ENCODE assay signal across 8 mouse cellular contexts in genomic region chr19:38836084-38836437, GRCm38 (mm10). TPM values are rescaled to one million over a fixed set of nuclear protein-coding genes. Genes with fewer than 3 reads are reported as not detected.
DNase-seq lines count a peak whose midpoint lies in the region; ATAC-seq and TF ChIP-seq lines count a peak whose summit lies in the region.

No protein-coding gene starts in this region.

- no peak for DNase-seq in kidney, adult 8-10 months
- no peak for DNase-seq in spleen, postnatal 36 days (ENCODE audit: low spot score in 2 of 2)
- DNase-seq in layer of hippocampus, postnatal 36 days: no peak
- DNase-seq in testis, postnatal 10 days (ENCODE audit: low spot score): no peak

- no peak for TF ChIP-seq POLR2A in bone marrow macrophage, adult 2 months (IDR thresholded peaks at IDR 0.05; ENCODE audit: borderline replicate concordance, low read depth, low read length)

- H3K27me3 ChIP-seq in kidney, embryonic 14.5 days (ENCODE audit: control insufficient read depth, insufficient read depth, low read length): no peaks in the 10 kb centered on the region
- no peaks in the 10 kb centered on the region for H3K27me3 ChIP-seq in hindbrain, embryonic 13.5 days
- H3K27me3 ChIP-seq in midbrain, embryonic 13.5 days: no peaks in the 10 kb centered on the region

- ATAC-seq in kidney, embryonic 14.5 days (ENCODE audit: low FRiP score, low TSS enrichment): no peak; the same call in 1 of the 2 replicates
- peak; percentile 0; the same call in 1 of the 2 replicates for ATAC-seq in hindbrain, embryonic 13.5 days (ENCODE audit: low FRiP score)
- peak; percentile 2 for ATAC-seq in midbrain, embryonic 13.5 days

- no peak for TF ChIP-seq CTCF in bone marrow macrophage, adult 2 months (IDR thresholded peaks at IDR 0.05; ENCODE audit: low read depth, low read length)

- H3K4me1 ChIP-seq in kidney, embryonic 14.5 days (ENCODE audit: control insufficient read depth, insufficient read depth, low read length): no peaks in the 10 kb centered on the region
- H3K4me1 ChIP-seq in bone marrow macrophage, adult 2 months (ENCODE audit: control insufficient read depth, insufficient read depth, low read length): peaks cover 3% of the 10 kb centered on the region; the same call in 1 of the 2 replicates
- peaks cover 29% of the 10 kb centered on the region for H3K4me1 ChIP-seq in hindbrain, embryonic 13.5 days (replicated peaks)
- peaks cover 13% of the 10 kb centered on the region for H3K4me1 ChIP-seq in midbrain, embryonic 13.5 days (replicated peaks)

- H3K4me3 ChIP-seq in kidney, embryonic 14.5 days (ENCODE audit: low read length): peak overlapping the region; percentile 87
- H3K4me3 ChIP-seq in bone marrow macrophage, adult 2 months (ENCODE audit: insufficient read depth, low read length): peak overlapping the region; percentile 87
- H3K4me3 ChIP-seq in hindbrain, embryonic 13.5 days: peak overlapping the region; percentile 88
- peak overlapping the region; percentile 81 for H3K4me3 ChIP-seq in midbrain, embryonic 13.5 days (replicated peaks)

- H3K9me3 ChIP-seq in kidney, embryonic 14.5 days (ENCODE audit: control insufficient read depth, low read length): no peaks in the 10 kb centered on the region
- no peaks in the 10 kb centered on the region for H3K9me3 ChIP-seq in hindbrain, embryonic 13.5 days
- H3K9me3 ChIP-seq in midbrain, embryonic 13.5 days: no peaks in the 10 kb centered on the region

- H3K36me3 ChIP-seq in kidney, embryonic 14.5 days (ENCODE audit: control insufficient read depth, insufficient read depth, low read length): no peaks in the 10 kb centered on the region
- H3K36me3 ChIP-seq in hindbrain, embryonic 13.5 days: no peaks in the 10 kb centered on the region
- H3K36me3 ChIP-seq in midbrain, embryonic 13.5 days: no peaks in the 10 kb centered on the region

- H3K4me2 ChIP-seq in kidney, embryonic 14.5 days (replicated peaks; ENCODE audit: low read depth, low read length): peak overlapping the region; percentile 57
- H3K4me2 ChIP-seq in hindbrain, embryonic 13.5 days: peak overlapping the region; percentile 57
- peak overlapping the region; percentile 62 for H3K4me2 ChIP-seq in midbrain, embryonic 13.5 days (replicated peaks)

- WGBS in kidney, embryonic 14.5 days: 28% methylated on average over 10 of the region's 10 CpGs
- WGBS in hindbrain, embryonic 13.5 days: 26% methylated on average over 10 of the region's 10 CpGs
- WGBS in midbrain, embryonic 13.5 days: 28% methylated on average over 10 of the region's 10 CpGs

- peak overlapping the region; percentile 85 for H3K9ac ChIP-seq in kidney, embryonic 14.5 days (ENCODE audit: low read depth, low read length)
- H3K9ac ChIP-seq in hindbrain, embryonic 13.5 days: peak overlapping the region; percentile 92
- peak overlapping the region; percentile 84; the same call in 1 of the 2 replicates for H3K9ac ChIP-seq in midbrain, embryonic 13.5 days (replicated peaks)

- H3K27ac ChIP-seq in kidney, embryonic 14.5 days (ENCODE audit: low read depth, low read length): no peak overlapping the region
- H3K27ac ChIP-seq in bone marrow macrophage, adult 2 months (ENCODE audit: insufficient read depth, low read depth, low read length): peak overlapping the region; percentile 20
- peak overlapping the region; percentile 96; the same call in 1 of the 2 replicates for H3K27ac ChIP-seq in hindbrain, embryonic 13.5 days
- H3K27ac ChIP-seq in midbrain, embryonic 13.5 days: peak overlapping the region; percentile 94

RNA-seq across cellular contexts. Expression of gene Tbc1d12, which starts 0.3 kb away (rescaled TPM):
- 2.6 and 3.9 TPM in 2 replicates for polyA plus RNA-seq in kidney, embryonic 14.5 days (2014; fragmentation: Nextera tagmentation; extraction: Ambion mirVana)
- polyA plus RNA-seq in bone marrow macrophage, adult 2 months (2012; ENCODE audit: insufficient read depth, insufficient read length, missing spikeins): 3.8 and 4.5 TPM in 2 replicates
- polyA plus RNA-seq in hindbrain, embryonic 13.5 days (2015; fragmentation: Nextera tagmentation; extraction: Ambion mirVana): 5.0 and 6.0 TPM in 2 replicates
- 4.2 and 4.8 TPM in 2 replicates for polyA plus RNA-seq in midbrain, embryonic 13.5 days (2015; fragmentation: Nextera tagmentation; extraction: Ambion mirVana)
- total RNA-seq in layer of hippocampus, postnatal 36 days (2021): 10 to 100 TPM; 11.9 to 13.3 TPM

RNA-seq across cellular contexts. Expression of gene Noc3l, which starts 17.0 kb away (rescaled TPM):
- 7.4 and 12.3 TPM in 2 replicates for polyA plus RNA-seq in kidney, embryonic 14.5 days (2014; fragmentation: Nextera tagmentation; extraction: Ambion mirVana)
- 5.9 and 7.2 TPM in 2 replicates for polyA plus RNA-seq in bone marrow macrophage, adult 2 months (2012; ENCODE audit: insufficient read depth, insufficient read length, missing spikeins)
- polyA plus RNA-seq in hindbrain, embryonic 13.5 days (2015; fragmentation: Nextera tagmentation; extraction: Ambion mirVana): 5.3 and 5.5 TPM in 2 replicates
- polyA plus RNA-seq in midbrain, embryonic 13.5 days (2015; fragmentation: Nextera tagmentation; extraction: Ambion mirVana): 6.0 and 6.6 TPM in 2 replicates
- total RNA-seq in layer of hippocampus, postnatal 36 days (2021): 10 to 100 TPM; 14.2 to 15.4 TPM
